Mouse (Mus musculus) heart, adult 2 months (tissue): Measurements from ENCODE around the gene Timp1.

ENCODE experiments used
- CTCF ChIP-seq: fragments of 200-600 bp; IDR thresholded peaks from 2 replicates; pipeline ENCODE4 v1.8.1; 2022; ENCODE audit warnings: antibody characterized with exemption, mild to moderate bottlenecking, moderate library complexity
- EP300 ChIP-seq: fragments of 200-500 bp; IDR thresholded peaks from 2 replicates; pipeline ENCODE4 v1.6.1; 2011; ENCODE audit warnings: low read depth, low read length, control low read depth; ENCODE audit not compliant: insufficient read depth
- POLR2A ChIP-seq: fragments of 200-500 bp; IDR thresholded peaks from 2 replicates; pipeline ENCODE4 v1.6.1; 2011; ENCODE audit warnings: mild to moderate bottlenecking, low read depth, low read length, control low read depth; ENCODE audit not compliant: insufficient read depth

DNA sequence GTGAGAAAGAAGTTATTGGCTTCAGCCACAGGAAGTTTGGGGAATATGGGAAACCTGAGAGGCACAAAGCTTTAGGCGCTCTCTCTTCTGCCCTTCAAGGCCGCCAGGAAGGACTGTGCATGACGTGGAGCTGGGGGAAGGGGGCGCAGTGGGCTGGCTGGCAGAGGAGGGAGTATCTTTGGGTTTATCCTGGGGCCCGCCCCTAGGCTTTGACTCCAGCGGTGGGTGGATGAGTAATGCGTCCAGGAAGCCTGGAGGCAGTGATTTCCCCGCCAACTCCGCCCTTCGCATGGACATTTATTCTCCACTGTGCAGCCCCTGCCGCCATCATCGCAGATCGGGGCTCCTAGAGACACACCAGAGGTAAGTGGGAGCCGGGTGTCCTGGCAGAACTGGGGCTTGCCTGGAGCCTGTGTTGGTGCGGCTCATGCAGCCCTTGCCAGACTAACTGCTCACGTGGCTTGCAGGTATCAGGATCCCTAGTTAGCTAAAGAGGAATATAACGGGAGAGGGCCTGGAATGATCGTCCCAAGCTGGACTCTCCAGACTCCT, at the start of gene Timp1:
- TF ChIP-seq EP300 (no peak), CTCF (no peak), POLR2A (no peak)
